Mouse (Mus musculus) gastrocnemius, postnatal 4 days (tissue): ENCODE data around the gene Atp23. TPM values are rescaled to one million over a fixed set of nuclear protein-coding genes. Genes with fewer than 3 reads are reported as not detected.
"Not testable (repeated sequence)": the region's sequence is repeated elsewhere in the genome, so short reads cannot be mapped to it uniquely, and the experiment has no call there.

Experiments
- DNase-seq, 2 experiments: peaks; one replicate each; pipeline ENCODE4 v3.0.0; 2021 to 2022; ENCODE audit warnings: low spot score in 2 of 2, mixed read lengths in 2 of 2
- total RNA-seq, 2 experiments: library from RNA; stranded (reverse); gene quantifications; 2 replicates each; pipeline ENCODE4 v1.2.3; 2021

The Atp23 gene
- total RNA-seq, 2 experiments from 2014 or later, result 4.3 to 5.4 TPM

- DNase-seq, result no peak
Measured at GRCm38 (mm10) chr10:126827941-126828593, 73.1 kb downstream of the Atp23 start.

GRCm38 (mm10) chr10:126826982-126827381 is 74.2 kb downstream of the Atp23 start:
- no peak for DNase-seq

GRCm38 (mm10) chr10:126826216-126826615 is 74.9 kb downstream of the Atp23 start:
- DNase-seq, result not testable (repeated sequence)

- no peak for DNase-seq
Measured at GRCm38 (mm10) chr10:126822418-126822817, 78.7 kb downstream of the Atp23 start.

Other genes with a start within 250 kb of the Atp23 start
- 100 to 1,000 TPM; 194 to 205 TPM for gene Ctdsp2, start 77.4 kb upstream of the Atp23 start, total RNA-seq
- gene Avil, start 99.4 kb upstream of the Atp23 start, total RNA-seq, result under 1 TPM; 0.42 to 0.52 TPM
- 10 to 100 TPM; 29.2 to 38.5 TPM for gene Tsfm, start 129.5 kb upstream of the Atp23 start, total RNA-seq
- 10 to 100 TPM; 18.3 to 18.8 TPM for gene Mettl1, start 140.1 kb upstream of the Atp23 start, total RNA-seq
- 1 to 10 TPM in 1 of 2 experiments, under 1 TPM in 1; 0.78 to 1.1 TPM for gene Eef1akmt3, start 140.2 kb upstream of the Atp23 start, total RNA-seq
- gene Cyp27b1, start 146.9 kb upstream of the Atp23 start, total RNA-seq, result under 1 TPM; 0.78 to 0.86 TPM
- gene March9, start 158.8 kb upstream of the Atp23 start, total RNA-seq, result 1 to 10 TPM; 1.6 to 1.7 TPM
- gene Cdk4, start 162.2 kb upstream of the Atp23 start, total RNA-seq, result 100 to 1,000 TPM; 225 to 253 TPM
- gene Tspan31, start 168.9 kb upstream of the Atp23 start, total RNA-seq, result 10 to 100 TPM; 39.5 to 44.3 TPM
- 1 to 10 TPM; 1.7 to 2.6 TPM for gene Agap2, start 173.9 kb upstream of the Atp23 start, total RNA-seq
- 10 to 100 TPM; 42.6 to 42.8 TPM for gene Os9, start 219.8 kb upstream of the Atp23 start, total RNA-seq